9 mouse cellular contexts compared by ENCODE assay signal in the genomic region with DNA sequence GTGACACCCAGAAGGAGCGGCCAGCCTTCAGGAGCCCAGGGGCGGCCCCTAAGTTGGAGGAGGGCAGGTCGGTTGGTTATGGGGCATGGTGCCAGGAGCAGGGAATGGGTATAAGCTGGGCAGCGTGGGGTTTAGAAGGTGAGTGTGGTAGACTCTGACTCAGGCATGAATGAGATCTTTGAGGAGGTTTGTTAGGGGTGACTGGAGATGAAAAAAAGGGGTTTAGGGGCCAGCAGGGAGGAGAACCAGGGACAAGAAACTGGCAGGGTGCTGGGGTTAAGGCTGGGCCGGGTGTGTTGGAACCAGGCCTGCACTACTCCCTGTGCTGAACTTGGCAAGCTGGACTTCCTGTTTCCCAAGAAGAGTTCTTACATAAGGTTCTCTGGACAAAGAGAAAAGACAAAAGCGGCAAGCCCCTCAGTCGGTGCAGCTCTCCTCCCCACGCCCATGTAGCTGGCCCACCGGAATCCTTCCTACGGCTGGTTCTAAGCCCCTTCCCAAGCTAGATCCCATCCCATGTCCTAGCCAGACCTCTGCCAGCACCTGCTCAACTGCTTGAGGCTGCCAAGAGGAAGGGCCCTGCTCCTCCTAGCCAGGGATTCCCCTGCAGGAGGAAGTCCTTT. TPM values are rescaled to one million over a fixed set of nuclear protein-coding genes. Genes with fewer than 3 reads are reported as not detected.
DNase-seq lines count a peak whose midpoint lies in the region; ATAC-seq and TF ChIP-seq lines count a peak whose summit lies in the region.
"Had no signal": no experiment of that assay in that cellular context is flagged by ENCODE, and none has a peak within 500 bp of the region (broad histone marks: within the 10 kb centered on the region; RNA-seq: fewer than 3 reads in every experiment).

A gene (minus strand): TSS at position 259 of the 623 bp plus-strand sequence.

- H3K27ac ChIP-seq in intestine, embryonic 15.5 days: peak within 1 kb of the TSS; percentile 51
- H3K27ac ChIP-seq in liver, embryonic 16.5 days (ENCODE audit: low read length): peak within 1 kb of the TSS; percentile 61
- H3K27ac ChIP-seq in olfactory bulb, adult 2 months (ENCODE audit: insufficient read depth, low read depth, low read length): peak within 1 kb of the TSS; percentile 94

- intact Hi-C loops in left cerebral cortex, postnatal 25 days (cut with DNase I): no loop called here
- intact Hi-C loops in gastrocnemius, postnatal 14 days (cut with DNase I; ENCODE audit: low total_unique reads): no loop called here

- TF ChIP-seq POLR2A in olfactory bulb, adult 2 months (IDR thresholded peaks at IDR 0.05; ENCODE audit: insufficient read depth, low read depth, low read length): no peak; the same call in 1 of the 2 replicates

- H3K9ac ChIP-seq in intestine, embryonic 15.5 days: peak within 1 kb of the TSS; percentile 32; the same call in 1 of the 2 replicates
- no peak within 1 kb of the TSS for H3K9ac ChIP-seq in liver, embryonic 16.5 days (ENCODE audit: low read depth, low read length)

- 0 out of 2 replicates have a peak within 1 kb of the TSS, but pooled peaks have one; percentile 19 for H3K4me2 ChIP-seq in intestine, embryonic 15.5 days (replicated peaks)
- no peak within 1 kb of the TSS for H3K4me2 ChIP-seq in liver, embryonic 16.5 days (ENCODE audit: low read depth, low read length)

- ATAC-seq in intestine, embryonic 15.5 days: no peak
- no peak for ATAC-seq in liver, embryonic 16.5 days (ENCODE audit: low read depth)

- DNase-seq in left cerebral cortex, postnatal 25 days (ENCODE audit: low spot score in 2 of 2): peak; percentile 50 to 70
- DNase-seq in left cerebral cortex, adult 11 months (ENCODE audit: low spot score): no peak
- DNase-seq in cerebellum, adult 8-10 months: peak; percentile 85
- peak; percentile 81 for DNase-seq in gastrocnemius, postnatal 14 days
- no peak for DNase-seq in thymus, postnatal 0 days (ENCODE audit: low spot score)

- 68% methylated on average over 10 of the region's 10 CpGs for WGBS in intestine, embryonic 15.5 days
- 58% methylated on average over 10 of the region's 10 CpGs for WGBS in liver, embryonic 16.5 days (ENCODE audit: insufficient replicate concordance)
- WGBS in olfactory bulb, adult 2 months: 40% methylated on average over 10 of the region's 10 CpGs

- no peak for TF ChIP-seq CTCF in olfactory bulb, adult 2 months (IDR thresholded peaks at IDR 0.05; ENCODE audit: insufficient read depth, low read depth, low read length)

- no peaks in the 10 kb centered on the region for H3K27me3 ChIP-seq in intestine, embryonic 15.5 days (replicated peaks)
- H3K27me3 ChIP-seq in liver, embryonic 16.5 days (ENCODE audit: control insufficient read depth, insufficient read depth, low read depth, low read length): no peaks in the 10 kb centered on the region

- H3K36me3 ChIP-seq in intestine, embryonic 15.5 days: no peaks in the 10 kb centered on the region
- no peaks in the 10 kb centered on the region for H3K36me3 ChIP-seq in liver, embryonic 16.5 days (ENCODE audit: control insufficient read depth, insufficient read depth)
- H3K36me3 ChIP-seq: G1E had no signal

- H3K4me3 ChIP-seq in intestine, embryonic 15.5 days (replicated peaks): no peak within 1 kb of the TSS
- no peak within 1 kb of the TSS for H3K4me3 ChIP-seq in liver, embryonic 16.5 days (ENCODE audit: low read depth, low read length)
- H3K4me3 ChIP-seq in olfactory bulb, adult 2 months (ENCODE audit: insufficient read depth, low read depth, low read length): no peak within 1 kb of the TSS

- peaks cover 22% of the 10 kb centered on the region for H3K4me1 ChIP-seq in intestine, embryonic 15.5 days (replicated peaks)
- peaks cover 29% of the 10 kb centered on the region for H3K4me1 ChIP-seq in liver, embryonic 16.5 days (ENCODE audit: control insufficient read depth, low read depth, low read length)
- peaks cover 24% of the 10 kb centered on the region for H3K4me1 ChIP-seq in olfactory bulb, adult 2 months (ENCODE audit: control insufficient read depth, insufficient read depth, low read length)

- no peaks in the 10 kb centered on the region for H3K9me3 ChIP-seq in intestine, embryonic 15.5 days
- no peaks in the 10 kb centered on the region for H3K9me3 ChIP-seq in liver, embryonic 16.5 days (replicated peaks; ENCODE audit: control insufficient read depth, low read length)
- H3K9me3 ChIP-seq: G1E had no signal

RNA-seq across cellular contexts. Expression of the gene that starts here (rescaled TPM):
- 1 to 10 TPM; 2.0 to 2.7 TPM for total RNA-seq in left cerebral cortex, postnatal 25 days (2021)
- 1 to 10 TPM; 1.3 to 1.8 TPM for total RNA-seq in gastrocnemius, postnatal 14 days (2021)
- polyA plus RNA-seq in intestine, embryonic 15.5 days (2015; fragmentation: Nextera tagmentation; extraction: Ambion mirVana): 0.33 and 0.54 TPM in 2 replicates
- polyA plus RNA-seq in liver, embryonic 16.5 days (2015; fragmentation: Nextera tagmentation; extraction: Ambion mirVana): 0.17 and 0.40 TPM in 2 replicates
- polyA plus RNA-seq in olfactory bulb, adult 2 months (2012; ENCODE audit: insufficient read depth, insufficient read length, low replicate concordance, missing spikeins): not detected in 2 replicates
- 0.31 and 0.49 TPM in 2 replicates for polyA plus RNA-seq in thymus, postnatal 0 days (2015; fragmentation: Nextera tagmentation; extraction: Ambion mirVana)
- total RNA-seq: G1E had no signal
- polyA plus RNA-seq: G1E had no signal

Comparison
In these comparisons a context has a peak if more than half of its experiments do, and no peak if none do; other contexts are left out.
1. DNase-seq: peak in left cerebral cortex, postnatal 25 days (2 of 2), cerebellum, adult 8-10 months (single experiment) and gastrocnemius, postnatal 14 days (single experiment); none in left cerebral cortex, adult 11 months (single experiment) and thymus, postnatal 0 days (single experiment).
2. Peak in every context shown above with its lines, with median percentiles within 50 percentile points of each other: H3K27ac ChIP-seq.